Mouse (Mus musculus) heart, embryonic 16.5 days (tissue): ENCODE measurements around the gene Fndc3b. TPM values are rescaled to one million over a fixed set of nuclear protein-coding genes. Genes with fewer than 3 reads are reported as not detected.
A peak's percentile ranks its signal among the peaks of the same experiment; 100 is the strongest.

ENCODE experiments used
- ATAC-seq: fragments of 200-750 bp; cut with Nextera tagmentation; replicated peaks from 2 replicates; pipeline ENCODE4 v1.8.0; 2017; ENCODE audit warnings: moderate number of reproducible peaks; ENCODE audit not compliant: insufficient read depth, low FRiP score; ENCODE audit errors: extremely low read depth
- H3K27ac ChIP-seq: fragments of 300-500 bp; sonication (generic); 2 replicates; pipeline ENCODE4 v1.5.1; 2014; ENCODE audit warnings: mild to moderate bottlenecking, low read length, control low read depth, moderate library complexity
- H3K27me3 ChIP-seq: fragments of 300-500 bp; sonication (generic); 2 replicates; pipeline ENCODE4 v1.6.1; 2014; ENCODE audit warnings: low read length, mixed read lengths; ENCODE audit not compliant: control insufficient read depth, insufficient read depth
- H3K36me3 ChIP-seq: fragments of 300-500 bp; sonication (generic); 2 replicates; pipeline ENCODE4 v1.6.1; 2014; ENCODE audit not compliant: control insufficient read depth, insufficient read depth
- H3K4me1 ChIP-seq: fragments of 300-500 bp; sonication (generic); 2 replicates; pipeline ENCODE4 v1.6.1; 2014; ENCODE audit warnings: low read length, mixed read lengths; ENCODE audit not compliant: control insufficient read depth, insufficient read depth
- H3K4me2 ChIP-seq: fragments of 300-500 bp; sonication (generic); 2 replicates; pipeline ENCODE4 v1.6.1; 2014; ENCODE audit warnings: low read depth, mild to moderate bottlenecking, control low read depth, low read length
- H3K4me3 ChIP-seq: fragments of 300-500 bp; sonication (generic); 2 replicates; pipeline ENCODE4 v1.5.1; 2014; ENCODE audit warnings: mild to moderate bottlenecking, control low read depth, low read length
- H3K9ac ChIP-seq: fragments of 300-500 bp; sonication (generic); 2 replicates; pipeline ENCODE4 v1.6.1; 2014; ENCODE audit warnings: low read length, control low read depth
- H3K9me3 ChIP-seq: fragments of 300-500 bp; sonication (generic); replicated peaks from 2 replicates; pipeline ENCODE4 v1.6.1; 2016; ENCODE audit warnings: low read length; ENCODE audit not compliant: control insufficient read depth
- WGBS: fragments of 180-500 bp; shearing (Covaris S2); extraction: QIAGEN DNeasy Blood & Tissue Kit; methylation state at CpG from one replicate; pipeline ENCODE4 v1.1.7; 2014; 5-methylcytosine and 5-hydroxymethylcytosine counted together
- polyA plus RNA-seq: library from polyadenylated mRNA; unstranded; fragments of >200 nt; fragmentation: Nextera tagmentation; extraction: Ambion mirVana; gene quantifications from 2 replicates; pipeline ENCODE4 v1.2.1, GENCODE M21; 2015

The Fndc3b gene
- polyA plus RNA-seq, 1 experiment from 2014 or later = 21.7 TPM

DNA sequence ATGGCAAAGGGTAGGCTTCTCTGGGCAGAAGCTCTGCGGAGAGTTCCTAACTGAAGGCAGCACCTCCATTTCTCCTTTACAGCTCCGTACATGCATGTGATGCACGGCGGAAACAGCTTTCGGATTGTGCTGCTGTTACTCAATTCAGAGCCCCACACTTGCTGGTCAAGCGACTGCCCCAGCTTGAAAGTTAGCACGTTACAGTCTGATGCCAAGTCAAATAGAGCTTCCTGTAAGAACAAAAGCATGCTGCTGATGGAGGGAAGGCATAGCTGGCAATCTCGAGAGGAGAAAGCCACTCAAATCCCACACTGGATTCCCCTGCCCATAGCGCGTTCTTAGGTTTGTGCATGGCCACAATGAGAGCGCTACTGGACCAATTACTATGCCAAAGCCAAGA, 122.5 kb downstream of the Fndc3b start:
- Histone ChIP-seq H3K4me3 (no peak overlapping the region), H3K27ac (no peak overlapping the region), H3K4me2 (no peak overlapping the region), H3K27me3 (no peaks in the 10 kb centered on the region), H3K36me3 (no peaks in the 10 kb centered on the region), H3K9me3 (no peaks in the 10 kb centered on the region), H3K9ac (no peak overlapping the region), H3K4me1 (peaks cover 29% of the 10 kb centered on the region)
- ATAC-seq = no peak
- WGBS = 82% methylated on average over 11 of the region's 11 CpGs

DNA sequence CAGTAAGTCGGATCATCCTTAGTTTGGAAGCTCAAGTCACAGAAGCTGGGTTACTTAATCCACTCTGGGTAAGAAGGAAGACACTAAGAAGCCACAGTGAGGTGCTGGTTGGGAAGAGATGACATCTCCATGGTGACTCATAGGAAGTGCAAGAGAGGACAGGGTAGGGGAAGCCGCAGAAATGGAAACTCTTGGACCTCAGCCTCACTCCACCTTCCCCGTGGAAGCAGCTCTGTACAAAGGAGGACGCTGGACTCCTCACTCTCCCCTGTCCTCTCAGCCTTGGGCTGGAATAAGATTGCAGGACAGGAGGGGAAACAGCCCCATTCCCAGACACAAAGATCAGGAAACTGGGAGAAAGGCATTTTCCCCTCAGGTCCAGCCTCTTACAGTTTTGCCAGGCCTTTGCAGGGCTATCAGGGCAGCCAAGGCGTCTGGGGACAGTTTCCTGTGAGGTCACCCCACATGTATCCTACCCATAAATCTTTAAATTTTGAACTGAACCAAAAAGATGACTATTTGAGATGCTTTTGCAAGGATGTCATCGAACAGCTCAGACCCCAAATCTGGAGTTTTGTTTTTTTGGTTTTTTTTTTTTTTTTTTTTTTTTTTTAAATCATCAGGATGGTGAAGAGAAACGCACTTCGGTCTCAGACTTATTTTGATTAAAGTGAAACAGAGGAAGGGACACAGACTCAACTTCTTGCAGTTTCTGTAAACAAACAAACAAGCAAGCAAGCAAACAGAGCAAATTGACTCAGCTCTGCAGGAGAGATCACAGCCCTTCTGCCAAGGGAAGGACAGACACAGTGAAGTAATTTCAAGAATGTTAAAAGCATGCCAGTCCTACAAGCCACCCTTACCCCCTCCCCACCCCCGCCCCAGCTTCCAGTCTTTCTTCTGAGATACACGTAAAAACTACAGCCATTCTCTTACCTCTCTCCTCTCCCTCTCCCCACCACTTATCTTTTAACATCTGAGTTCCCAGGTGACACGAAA, 126.2 kb downstream of the Fndc3b start:
- Histone ChIP-seq H3K4me2 (0 out of 2 replicates have a peak overlapping the region, but pooled peaks have one; percentile 26), H3K4me1 (peaks cover 26% of the 10 kb centered on the region), H3K36me3 (no peaks in the 10 kb centered on the region), H3K27ac (peak overlapping the region; percentile 76), H3K9ac (no peak overlapping the region), H3K9me3 (no peaks in the 10 kb centered on the region), H3K4me3 (no peak overlapping the region), H3K27me3 (no peaks in the 10 kb centered on the region)
- peak; percentile 80 for ATAC-seq
- WGBS = 21% methylated on average over 11 of the region's 11 CpGs

DNA sequence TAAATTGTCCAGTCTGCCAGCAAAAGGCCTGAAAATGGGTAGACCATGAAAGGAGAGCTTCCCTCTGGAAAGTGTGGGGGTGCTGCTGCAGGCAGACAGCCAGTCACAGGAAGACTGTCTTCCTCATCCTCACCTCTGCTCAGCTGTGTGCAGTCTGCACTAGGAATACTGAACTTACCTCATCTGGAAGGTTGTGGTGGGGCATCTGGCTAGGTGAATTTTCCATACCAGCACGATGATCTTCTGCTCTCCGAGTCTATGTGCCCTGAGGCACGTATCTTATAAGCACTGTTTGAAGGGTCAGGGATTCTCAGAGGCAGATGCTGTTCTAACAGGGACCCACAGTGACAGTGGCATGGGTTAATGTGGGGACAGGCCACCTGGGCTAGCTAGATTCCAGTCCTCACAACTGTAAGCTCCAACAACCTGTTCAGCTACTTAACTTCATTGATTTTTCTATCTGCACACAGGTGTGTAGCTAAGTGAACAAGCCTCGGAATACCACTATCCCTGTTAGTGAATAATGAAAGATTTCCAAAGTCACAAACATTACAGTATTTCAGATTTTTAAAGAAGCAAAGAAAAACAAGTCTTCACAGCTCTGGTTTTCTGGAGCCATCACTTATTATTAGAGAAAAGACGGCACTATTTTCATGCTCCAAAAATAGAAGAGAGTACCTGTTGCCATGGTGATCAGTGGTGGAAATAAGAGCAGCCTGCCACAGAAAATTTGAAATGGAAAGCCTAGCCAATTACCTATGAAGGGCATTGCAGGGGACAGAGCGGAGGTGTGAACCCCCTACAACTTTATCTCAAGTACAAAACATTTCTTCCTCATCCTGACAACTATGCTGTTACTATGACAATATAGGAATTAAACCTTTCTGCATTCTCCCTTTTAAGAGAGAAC, 128.9 kb downstream of the Fndc3b start:
- H3K4me1 ChIP-seq = peaks cover 32% of the 10 kb centered on the region
- no peak overlapping the region for H3K27ac ChIP-seq

DNA sequence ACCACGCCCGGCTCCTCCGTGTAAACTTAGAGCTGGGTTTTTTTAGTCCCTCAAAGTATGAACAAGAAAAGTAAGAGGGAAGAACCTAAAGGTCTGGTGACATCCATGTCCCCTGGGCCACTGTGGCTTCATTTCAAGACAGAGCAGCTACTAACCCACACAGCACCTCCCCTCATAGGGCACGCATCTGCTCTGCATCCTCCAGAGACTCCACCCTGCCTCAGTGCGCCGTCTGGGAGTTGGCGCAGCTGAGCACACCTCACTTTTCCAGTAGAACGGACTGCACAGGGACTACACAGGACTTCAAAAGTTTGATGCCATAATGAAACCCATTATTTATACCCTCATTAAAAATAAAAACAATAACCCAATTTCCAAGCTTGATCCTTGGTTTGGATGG, 130.2 kb downstream of the Fndc3b start:
- Histone ChIP-seq H3K4me3 (no peak overlapping the region), H3K9ac (no peak overlapping the region), H3K36me3 (no peaks in the 10 kb centered on the region), H3K4me2 (no peak overlapping the region), H3K9me3 (no peaks in the 10 kb centered on the region), H3K27me3 (no peaks in the 10 kb centered on the region), H3K4me1 (peaks cover 33% of the 10 kb centered on the region), H3K27ac (no peak overlapping the region)
- no peak for ATAC-seq
- 92% methylated on average over 8 of the region's 8 CpGs for WGBS

More for the DNA sequence above, 128.9 kb downstream of the Fndc3b start:
- H3K27me3 ChIP-seq = no peaks in the 10 kb centered on the region
- no peak for ATAC-seq
- H3K36me3 ChIP-seq = no peaks in the 10 kb centered on the region
- no peak overlapping the region for H3K4me2 ChIP-seq
- no peak overlapping the region for H3K4me3 ChIP-seq
- no peaks in the 10 kb centered on the region for H3K9me3 ChIP-seq
- WGBS = 72% methylated on average over 6 of the region's 6 CpGs
- H3K9ac ChIP-seq = no peak overlapping the region

DNA sequence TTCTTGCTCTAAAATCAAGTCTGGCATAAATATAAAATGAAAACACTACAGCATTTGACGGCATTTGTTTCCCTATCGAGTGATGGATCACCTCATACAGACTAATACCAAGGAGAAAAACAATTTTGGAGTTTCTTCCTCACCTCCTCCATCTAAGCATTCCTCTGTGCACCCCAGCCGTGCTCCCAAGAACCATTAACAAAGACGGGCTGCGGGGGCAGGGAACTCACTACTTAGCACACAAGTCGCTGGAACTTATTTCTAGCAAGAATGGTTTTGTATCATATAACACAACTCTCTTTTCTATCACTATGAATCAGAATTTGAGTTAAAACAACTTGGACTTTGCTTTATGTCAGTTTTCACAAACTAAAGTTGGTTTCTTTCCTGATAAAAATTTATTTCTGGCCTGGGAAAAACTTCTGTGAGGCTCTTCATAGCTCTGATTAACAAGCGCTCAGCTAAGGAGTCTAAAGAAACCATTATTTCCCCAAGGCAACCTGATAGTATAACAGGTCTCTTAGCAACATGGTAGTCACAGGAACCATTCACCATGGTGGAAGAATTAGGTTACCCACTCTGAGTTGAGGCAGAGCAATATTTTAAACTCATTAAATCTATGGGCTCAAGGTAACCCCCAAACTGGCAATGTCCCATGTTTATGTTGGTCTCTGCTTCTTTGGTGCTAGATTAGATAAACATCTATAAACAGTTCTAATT, 131.1 kb downstream of the Fndc3b start:
- Histone ChIP-seq H3K9me3 (no peaks in the 10 kb centered on the region), H3K27ac (no peak overlapping the region), H3K4me2 (no peak overlapping the region), H3K4me1 (peaks cover 25% of the 10 kb centered on the region), H3K4me3 (no peak overlapping the region), H3K9ac (no peak overlapping the region), H3K36me3 (no peaks in the 10 kb centered on the region), H3K27me3 (no peaks in the 10 kb centered on the region)
- 71% methylated on average over 7 of the region's 7 CpGs for WGBS
- ATAC-seq = no peak

DNA sequence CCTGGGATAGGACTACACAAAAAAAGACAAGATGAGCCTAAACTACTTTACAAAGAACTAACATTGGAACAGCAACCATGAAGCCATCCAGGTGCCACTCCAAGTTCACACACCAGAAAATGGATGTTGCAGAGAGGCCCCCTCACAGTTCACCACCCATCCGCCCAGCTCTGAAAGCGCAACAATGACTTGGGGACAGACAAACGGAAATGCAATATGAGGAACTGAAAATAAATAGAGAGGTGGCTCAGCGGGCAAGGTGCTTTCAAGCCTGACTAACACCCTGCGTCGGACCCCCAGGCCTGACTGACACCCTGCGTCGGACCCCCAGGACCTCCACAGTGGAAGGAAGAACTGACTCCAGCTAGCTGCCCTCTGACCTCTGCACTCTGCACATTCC, 131.9 kb downstream of the Fndc3b start:
- Histone ChIP-seq H3K9me3 (no peaks in the 10 kb centered on the region), H3K9ac (no peak overlapping the region)
- whole genome bisulfite sequencing = 78% methylated on average over 8 of the region's 8 CpGs

DNA sequence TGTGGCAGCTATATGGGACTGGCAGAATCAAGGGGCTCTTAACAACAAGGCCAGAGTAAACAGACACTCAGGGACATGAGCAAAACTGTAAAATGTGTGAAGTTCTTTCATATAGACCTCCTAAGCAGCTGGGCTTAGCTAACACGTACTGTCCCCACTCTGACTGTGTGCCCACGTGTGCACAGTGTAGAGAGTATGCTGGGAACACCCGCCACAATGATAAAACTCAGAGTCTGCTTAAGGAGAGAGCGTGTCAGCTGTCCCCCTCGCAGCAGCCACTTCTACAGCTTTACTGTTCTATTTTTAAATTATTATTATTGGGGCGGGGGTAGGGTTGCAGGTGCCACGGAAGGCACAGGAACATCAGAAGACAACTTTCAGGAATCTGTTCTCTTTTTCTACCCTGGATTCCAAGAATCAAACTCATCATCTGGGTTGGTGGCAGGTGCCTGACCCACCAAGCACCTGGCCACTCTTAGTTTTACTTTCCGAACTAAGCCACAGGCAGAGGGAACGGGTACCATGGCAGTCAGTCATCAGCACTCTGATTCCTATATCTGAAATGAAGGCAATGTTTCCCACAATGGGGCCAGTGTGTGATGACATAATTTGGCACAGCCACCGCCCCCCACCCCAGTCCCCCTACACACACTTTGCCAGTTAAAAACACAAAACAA, 133.6 kb downstream of the Fndc3b start:
- H3K4me2 ChIP-seq = peak overlapping the region; percentile 24; the same call in 1 of the 2 replicates
- no peaks in the 10 kb centered on the region for H3K27me3 ChIP-seq
- H3K4me3 ChIP-seq = no peak overlapping the region
- peak overlapping the region; percentile 69 for H3K27ac ChIP-seq
- peak; percentile 88 for ATAC-seq
- peaks cover 3% of the 10 kb centered on the region; the same call in 1 of the 2 replicates for H3K36me3 ChIP-seq
- H3K9ac ChIP-seq = no peak overlapping the region
- no peaks in the 10 kb centered on the region for H3K9me3 ChIP-seq
- WGBS = 41% methylated on average over 10 of the region's 10 CpGs
- H3K4me1 ChIP-seq = peaks cover 16% of the 10 kb centered on the region

More for the DNA sequence above, 131.9 kb downstream of the Fndc3b start:
- H3K36me3 ChIP-seq = no peaks in the 10 kb centered on the region
- peaks cover 18% of the 10 kb centered on the region for H3K4me1 ChIP-seq
- H3K4me2 ChIP-seq = no peak overlapping the region
- no peak overlapping the region for H3K27ac ChIP-seq
- no peak for ATAC-seq
- H3K4me3 ChIP-seq = no peak overlapping the region
- H3K27me3 ChIP-seq = no peaks in the 10 kb centered on the region

DNA sequence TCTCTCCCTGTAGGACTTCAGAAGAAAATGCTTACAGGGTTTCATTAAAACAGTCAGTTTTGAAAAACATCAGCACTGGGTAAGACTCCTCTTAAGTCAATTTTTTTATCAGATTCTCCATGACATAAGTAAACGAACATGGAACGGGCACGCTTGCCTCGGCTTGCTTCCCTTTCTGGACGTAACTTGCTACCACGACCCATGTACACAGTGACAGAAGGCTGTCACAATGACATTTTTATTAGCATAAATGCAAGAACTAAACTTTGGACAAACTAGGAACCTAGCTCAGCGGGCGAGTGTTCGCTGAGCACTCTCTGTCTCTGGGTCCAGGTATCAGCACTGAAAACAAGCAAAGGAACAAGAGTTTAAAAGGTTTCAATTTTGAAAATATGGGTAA, 136.9 kb downstream of the Fndc3b start:
- 75% methylated on average over 9 of the region's 9 CpGs for WGBS
- H3K27me3 ChIP-seq = no peaks in the 10 kb centered on the region
- no peak overlapping the region for H3K27ac ChIP-seq
- H3K4me2 ChIP-seq = no peak overlapping the region
- no peak for ATAC-seq
- H3K4me3 ChIP-seq = no peak overlapping the region
- H3K9ac ChIP-seq = no peak overlapping the region
- H3K9me3 ChIP-seq = no peaks in the 10 kb centered on the region
- H3K4me1 ChIP-seq = peaks cover 14% of the 10 kb centered on the region
- H3K36me3 ChIP-seq = peaks cover 3% of the 10 kb centered on the region; the same call in 1 of the 2 replicates
